Mouse (Mus musculus): ENCODE measurements around the gene Prop1.

GRCm38 (mm10) chr11:50981667-50982066, 28.1 kb upstream of the Prop1 start, which contains the start of gene Olfr1377:
- TF ChIP-seq POLR2A (IDR thresholded peaks at IDR 0.05; ENCODE audit: low read depth, low read length) (no peak), CTCF (IDR thresholded peaks at IDR 0.05; ENCODE audit: borderline replicate concordance, insufficient read depth, low read length) (no peak)
